Mouse (Mus musculus) intestine, postnatal 0 days (tissue): ENCODE results near the gene Mlycd. TPM values are rescaled to one million over a fixed set of nuclear protein-coding genes. Genes with fewer than 3 reads are reported as not detected.

Source experiments
- ATAC-seq: fragments of 200-750 bp; cut with Nextera tagmentation; 2 replicates; pipeline ENCODE4 v1.8.0; 2017; ENCODE audit warnings: mild to moderate bottlenecking, moderate TSS enrichment, moderate library complexity
- H3K27ac ChIP-seq: fragments of 300-500 bp; sonication (generic); 2 replicates; pipeline ENCODE4 v1.5.1; 2014; ENCODE audit warnings: mild to moderate bottlenecking, low read depth, low read length, moderate library complexity
- H3K27me3 ChIP-seq: fragments of 300-500 bp; sonication (generic); replicated peaks from 2 replicates; pipeline ENCODE4 v1.6.1; 2014; ENCODE audit warnings: low read length, mixed read lengths; ENCODE audit not compliant: control insufficient read depth, insufficient read depth
- H3K36me3 ChIP-seq: fragments of 300-500 bp; sonication (generic); 2 replicates; pipeline ENCODE4 v1.6.1; 2014; ENCODE audit warnings: mild to moderate bottlenecking, moderate library complexity; ENCODE audit not compliant: control insufficient read depth, insufficient read depth
- H3K4me1 ChIP-seq: fragments of 300-500 bp; sonication (generic); replicated peaks from 2 replicates; pipeline ENCODE4 v1.6.1; 2014; ENCODE audit warnings: antibody characterized with exemption, low read length, mixed read lengths; ENCODE audit not compliant: control insufficient read depth, insufficient read depth
- H3K4me2 ChIP-seq: fragments of 300-500 bp; sonication (generic); replicated peaks from 2 replicates; pipeline ENCODE4 v1.6.1; 2014; ENCODE audit warnings: low read depth, mild to moderate bottlenecking, moderate library complexity
- H3K4me3 ChIP-seq: fragments of 300-500 bp; sonication (generic); 2 replicates; pipeline ENCODE4 v1.5.1; 2014; ENCODE audit warnings: low read depth, low read length
- H3K9ac ChIP-seq: fragments of 300-500 bp; sonication (generic); 2 replicates; pipeline ENCODE4 v1.6.1; 2014; ENCODE audit warnings: mild to moderate bottlenecking, low read depth, low read length
- H3K9me3 ChIP-seq: fragments of 300-500 bp; sonication (generic); 2 replicates; pipeline ENCODE4 v1.6.1; 2016; ENCODE audit warnings: mixed run types; ENCODE audit not compliant: control insufficient read depth
- CTCF ChIP-seq: sonication (generic); IDR thresholded peaks from 2 replicates; pipeline ENCODE4 v1.5.1; 2016; ENCODE audit warnings: low read depth, mild to moderate bottlenecking, control low read depth, antibody characterized with exemption, moderate library complexity
- WGBS: fragments of 180-500 bp; shearing (Covaris S2); extraction: QIAGEN DNeasy Blood & Tissue Kit; methylation state at CpG from one replicate; pipeline ENCODE4 v1.1.7; 2014; 5-methylcytosine and 5-hydroxymethylcytosine counted together
- polyA plus RNA-seq: library from polyadenylated mRNA; unstranded; fragments of >200 nt; fragmentation: Nextera tagmentation; extraction: Ambion mirVana; gene quantifications from 2 replicates; pipeline ENCODE4 v1.2.1, GENCODE M21; 2015

The Mlycd gene
- polyA plus RNA-seq, 1 experiment from 2014 or later, result 29.0 TPM

DNA sequence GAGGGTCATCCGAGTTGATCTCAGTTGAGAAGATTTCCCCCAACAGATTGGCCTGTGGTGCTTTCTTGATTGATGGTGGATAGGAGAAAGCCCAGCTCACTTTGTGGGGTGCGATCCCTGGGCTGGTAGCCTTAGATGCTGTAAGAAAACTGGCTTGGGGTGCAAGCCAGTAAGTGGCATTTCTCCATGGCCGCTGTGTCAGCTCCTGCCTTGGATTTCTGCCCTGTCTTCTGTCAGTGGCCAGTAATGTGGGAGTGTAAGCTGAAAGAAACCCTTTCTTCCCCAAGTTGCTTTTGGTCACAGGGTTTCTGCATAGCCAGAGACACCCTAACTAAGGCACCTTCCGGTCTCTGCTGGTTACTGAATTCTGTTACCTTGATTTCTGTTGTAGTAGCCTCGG, 61.4 kb downstream of the Mlycd start:
- H3K4me2 ChIP-seq, result no peak overlapping the region
- no peak for TF ChIP-seq CTCF
- no peaks in the 10 kb centered on the region for H3K36me3 ChIP-seq
- H3K9me3 ChIP-seq, result no peaks in the 10 kb centered on the region
- WGBS, result 84% methylated on average over 5 of the region's 5 CpGs
- H3K27ac ChIP-seq, result no peak overlapping the region
- no peak overlapping the region for H3K9ac ChIP-seq
- no peak overlapping the region for H3K4me3 ChIP-seq
- H3K4me1 ChIP-seq, result no peaks in the 10 kb centered on the region
- ATAC-seq, result no peak
- H3K27me3 ChIP-seq, result no peaks in the 10 kb centered on the region

DNA sequence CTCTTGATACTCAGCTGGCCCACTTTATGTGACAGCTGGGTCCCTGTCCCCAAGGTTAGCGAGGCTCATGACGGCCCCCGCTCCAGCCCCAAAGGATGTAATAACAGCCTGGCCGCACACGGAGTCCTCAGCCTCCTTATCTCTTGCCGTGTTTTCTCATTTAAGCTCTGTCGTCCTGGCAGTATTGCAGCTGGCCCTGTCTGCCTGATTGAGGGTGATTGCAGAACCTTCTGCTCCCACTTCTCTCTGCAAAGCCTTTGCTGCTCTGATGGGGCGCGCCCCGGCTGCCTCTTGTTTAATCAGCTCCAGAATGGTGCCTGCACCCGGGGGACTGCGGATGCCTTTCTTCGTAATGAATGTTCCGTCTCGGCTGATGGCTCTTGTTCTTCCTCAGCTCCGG, 65.0 kb downstream of the Mlycd start:
- no peak overlapping the region for H3K4me3 ChIP-seq
- no peak for ATAC-seq
- H3K9ac ChIP-seq, result no peak overlapping the region
- H3K36me3 ChIP-seq, result no peaks in the 10 kb centered on the region
- H3K27me3 ChIP-seq, result 0 out of 2 replicates have a peak, but pooled peaks cover 2% of the 10 kb centered on the region
- 21% methylated on average over 16 of the region's 16 CpGs for WGBS
- H3K4me2 ChIP-seq, result no peak overlapping the region
- no peak overlapping the region for H3K27ac ChIP-seq
- no peaks in the 10 kb centered on the region for H3K9me3 ChIP-seq
- no peaks in the 10 kb centered on the region for H3K4me1 ChIP-seq
- no peak for TF ChIP-seq CTCF

Other genes starting within 250 kb of the Mlycd start
- gene Hsbp1, start 50.4 kb upstream of the Mlycd start, polyA plus RNA-seq, result 256 and 259 TPM in 2 replicates
- gene Osgin1, start 39.2 kb downstream of the Mlycd start, polyA plus RNA-seq, result 17.7 and 19.6 TPM in 2 replicates
- 1.0 and 1.3 TPM in 2 replicates for gene Necab2, start 51.8 kb downstream of the Mlycd start, polyA plus RNA-seq
- gene Slc38a8, start 106.8 kb downstream of the Mlycd start, polyA plus RNA-seq, result 0.07 and 0.18 TPM in 2 replicates
- 32.8 and 33.3 TPM in 2 replicates for gene Mbtps1, start 163.9 kb downstream of the Mlycd start, polyA plus RNA-seq
- 21.6 and 21.8 TPM in 2 replicates for gene Hsdl1, start 180.3 kb downstream of the Mlycd start, polyA plus RNA-seq
- 3.6 and 4.2 TPM in 2 replicates for gene Dnaaf1, start 180.4 kb downstream of the Mlycd start, polyA plus RNA-seq
- gene Taf1c, start 210.3 kb downstream of the Mlycd start, polyA plus RNA-seq, result 5.0 and 5.1 TPM in 2 replicates
- gene Adad2, start 217.9 kb downstream of the Mlycd start, polyA plus RNA-seq, result 0.08 and 0.17 TPM in 2 replicates
- 0.34 and 0.51 TPM in 2 replicates for gene Kcng4, start 240.8 kb downstream of the Mlycd start, polyA plus RNA-seq